Mouse (Mus musculus) adrenal gland, adult 8-10 months (tissue): Measurements from ENCODE around the gene Gnao1. TPM values are rescaled to one million over a fixed set of nuclear protein-coding genes. Genes with fewer than 3 reads are reported as not detected.
A peak's percentile ranks its signal among the peaks of the same experiment; 100 is the strongest.

ENCODE experiments used
- DNase-seq: peaks from one replicate; pipeline ENCODE4 v3.0.0; 2022
- total RNA-seq, 4 experiments: library from RNA; stranded (reverse); gene quantifications; 2 replicates each; pipeline ENCODE4 v1.2.4; 2022

Gene Gnao1
- total RNA-seq, 4 experiments from 2014 or later: 29.7 to 54.8 (median 40.0) TPM

GRCm38 (mm10) chr8:93896841-93897551 lies 87.2 kb downstream of the Gnao1 start:
- DNase-seq: no peak

GRCm38 (mm10) chr8:93898570-93898969 lies 88.8 kb downstream of the Gnao1 start:
- DNase-seq: no peak

- no peak for DNase-seq
These were observed 92.3 kb downstream of the Gnao1 start for GRCm38 (mm10) chr8:93902040-93902439.

GRCm38 (mm10) chr8:93906961-93907360 lies 97.2 kb downstream of the Gnao1 start:
- no peak for DNase-seq

- no peak for DNase-seq
These were observed 98.2 kb downstream of the Gnao1 start for GRCm38 (mm10) chr8:93907987-93908441.

- DNase-seq: no peak
These were observed 98.8 kb downstream of the Gnao1 start for GRCm38 (mm10) chr8:93908546-93908945.

GRCm38 (mm10) chr8:93911715-93912555 lies 102.2 kb downstream of the Gnao1 start:
- no peak for DNase-seq

GRCm38 (mm10) chr8:93917859-93918421 lies 108.2 kb downstream of the Gnao1 start:
- peak; percentile 19 for DNase-seq

GRCm38 (mm10) chr8:93918580-93918979 lies 108.8 kb downstream of the Gnao1 start:
- no peak for DNase-seq

- DNase-seq: no peak
These were observed 109.7 kb downstream of the Gnao1 start for GRCm38 (mm10) chr8:93919422-93919821.

GRCm38 (mm10) chr8:93919916-93920589 lies 110.3 kb downstream of the Gnao1 start:
- DNase-seq: no peak

- no peak for DNase-seq
These were observed 110.8 kb downstream of the Gnao1 start for GRCm38 (mm10) chr8:93920590-93920948.

- no peak for DNase-seq
These were observed 114.2 kb downstream of the Gnao1 start for GRCm38 (mm10) chr8:93923897-93924334.

GRCm38 (mm10) chr8:93925513-93925912 lies 115.7 kb downstream of the Gnao1 start:
- no peak for DNase-seq

- no peak for DNase-seq
These were observed 119.5 kb downstream of the Gnao1 start for GRCm38 (mm10) chr8:93929233-93929632.

- no peak for DNase-seq
These were observed 121.6 kb downstream of the Gnao1 start for GRCm38 (mm10) chr8:93931336-93931735.

GRCm38 (mm10) chr8:93932873-93933272 lies 123.1 kb downstream of the Gnao1 start:
- DNase-seq: peak; percentile 63

- DNase-seq: no peak
These were observed 123.5 kb downstream of the Gnao1 start for GRCm38 (mm10) chr8:93933288-93933687.

- no peak for DNase-seq
These were observed 128.4 kb downstream of the Gnao1 start for GRCm38 (mm10) chr8:93938193-93938592.

- DNase-seq: no peak
These were observed 131.0 kb downstream of the Gnao1 start for GRCm38 (mm10) chr8:93940542-93941423.

GRCm38 (mm10) chr8:93941636-93942054 lies 131.9 kb downstream of the Gnao1 start:
- no peak for DNase-seq

- no peak for DNase-seq
These were observed 136.0 kb downstream of the Gnao1 start for GRCm38 (mm10) chr8:93945781-93946180.
